Comparison of ENCODE assay signal across 41 mouse cellular contexts in the genomic region with DNA sequence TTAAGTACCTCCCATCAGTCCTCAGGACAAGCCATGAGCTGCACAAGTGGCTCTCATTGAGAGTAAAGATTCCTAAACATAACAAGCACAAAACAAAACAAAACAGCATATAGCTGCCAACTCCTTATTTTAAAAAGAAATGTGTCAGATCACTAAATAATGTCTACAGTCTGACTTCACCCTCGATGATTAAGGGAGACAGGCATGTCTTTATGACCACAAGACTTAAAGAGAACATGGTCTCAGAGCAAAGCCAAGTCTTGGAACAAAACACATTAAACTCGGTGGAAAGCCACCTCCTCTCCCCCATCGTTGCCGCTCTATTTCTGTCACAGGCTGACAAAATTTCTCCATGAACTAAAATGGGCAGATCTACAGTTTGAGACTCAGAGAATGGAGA. TPM values are rescaled to one million over a fixed set of nuclear protein-coding genes. Genes with fewer than 3 reads are reported as not detected.
"Had no signal": no experiment of that assay in that cellular context is flagged by ENCODE, and none has a peak within 500 bp of the region (broad histone marks: within the 10 kb centered on the region; RNA-seq: fewer than 3 reads in every experiment).

No protein-coding gene starts in this region.

- H3K4me1 ChIP-seq: heart, embryonic 13.5 days; heart, embryonic 15.5 days; hindbrain, embryonic 13.5 days; hindbrain, embryonic 15.5 days; limb, embryonic 15.5 days; liver, embryonic 12.5 days had no signal

- H3K36me3 ChIP-seq: heart, embryonic 13.5 days; heart, embryonic 15.5 days; hindbrain, embryonic 13.5 days; hindbrain, embryonic 15.5 days; kidney, embryonic 15.5 days; limb, embryonic 13.5 days; limb, embryonic 15.5 days; liver, embryonic 12.5 days had no signal

- H3K27me3 ChIP-seq: heart, embryonic 15.5 days; hindbrain, embryonic 13.5 days; hindbrain, embryonic 15.5 days; kidney, embryonic 15.5 days had no signal

- H3K9me3 ChIP-seq: heart, embryonic 13.5 days; heart, embryonic 15.5 days; hindbrain, embryonic 13.5 days; hindbrain, embryonic 15.5 days; kidney, embryonic 15.5 days; limb, embryonic 13.5 days; limb, embryonic 15.5 days; liver, embryonic 12.5 days had no signal

- H3K27ac ChIP-seq: heart, adult 2 months; heart, embryonic 13.5 days; heart, embryonic 15.5 days; hindbrain, embryonic 13.5 days; hindbrain, embryonic 15.5 days; hindbrain, postnatal 0 days; kidney, embryonic 15.5 days; limb, embryonic 13.5 days; limb, embryonic 15.5 days; liver, embryonic 12.5 days; liver, embryonic 14.5 days had no signal

- ATAC-seq: hindbrain, postnatal 0 days; intestine, embryonic 16.5 days; liver, embryonic 12.5 days had no signal

- H3K4me3 ChIP-seq: heart, adult 2 months; heart, embryonic 13.5 days; heart, embryonic 15.5 days; hindbrain, embryonic 13.5 days; hindbrain, embryonic 15.5 days; kidney, embryonic 15.5 days; limb, embryonic 13.5 days; limb, embryonic 15.5 days; liver, embryonic 12.5 days had no signal

- H3K4me2 ChIP-seq: heart, embryonic 11.5 days; heart, embryonic 13.5 days; heart, embryonic 15.5 days; hindbrain, embryonic 13.5 days; hindbrain, embryonic 15.5 days; kidney, embryonic 15.5 days; limb, embryonic 13.5 days; limb, embryonic 15.5 days; liver, embryonic 12.5 days had no signal

- H3K9ac ChIP-seq: heart, embryonic 13.5 days; heart, embryonic 15.5 days; hindbrain, embryonic 13.5 days; hindbrain, embryonic 15.5 days; kidney, embryonic 15.5 days; limb, embryonic 13.5 days; limb, embryonic 15.5 days; liver, embryonic 12.5 days; liver, embryonic 14.5 days had no signal

- DNase-seq: gastrocnemius, postnatal 14 days; gastrocnemius, postnatal 36 days; heart, adult 2 months; heart, postnatal 14 days; heart, postnatal 36 days; kidney, adult 11 months; kidney, adult 2 months; kidney, adult 9 months; kidney, postnatal 10 days; kidney, postnatal 36 days; layer of hippocampus, adult 9-11 months; layer of hippocampus, postnatal 36 days; left cerebral cortex, postnatal 4 days had no signal

RNA-seq across cellular contexts. Expression of gene Gja8, which starts 1.2 kb away (rescaled TPM):
- total RNA-seq: gastrocnemius, adult 18-20 months; gastrocnemius, adult 8-10 months; gastrocnemius, postnatal 14 days; gastrocnemius, postnatal 36 days; heart, adult 2 months; heart, postnatal 14 days; heart, postnatal 36 days; hematopoietic stem cell, adult 5-6 weeks; hindbrain, postnatal 0 days; layer of hippocampus, adult 18-20 months; layer of hippocampus, adult 8-10 months; layer of hippocampus, postnatal 14 days; layer of hippocampus, postnatal 36 days; left cerebral cortex, adult 18-20 months; left cerebral cortex, adult 8-10 months; left cerebral cortex, postnatal 25 days; left cerebral cortex, postnatal 4 days; liver, adult 2 months had no signal
- polyA plus RNA-seq: gonadal fat pad, adult 2 months; heart, adult 2 months; heart, embryonic 11.5 days; heart, embryonic 13.5 days; heart, embryonic 15.5 days; heart, postnatal 0 days; hindbrain, embryonic 11.5 days; hindbrain, embryonic 15.5 days; intestine, embryonic 14.5 days; kidney, adult 2 months; large intestine, adult 2 months; limb, embryonic 11.5 days; limb, embryonic 15.5 days; liver, adult 2 months; liver, embryonic 12.5 days; liver, embryonic 14.5 days had no signal

RNA-seq across cellular contexts. Expression of gene Gja5, which starts 20.1 kb away (rescaled TPM):
- total RNA-seq: hematopoietic stem cell, adult 5-6 weeks had no signal
